Mouse (Mus musculus) lung, embryonic 15.5 days (tissue): ENCODE results near the gene Polr2e. TPM values are rescaled to one million over a fixed set of nuclear protein-coding genes. Genes with fewer than 3 reads are reported as not detected.

Experiments used
- ATAC-seq: fragments of 200-750 bp; cut with Nextera tagmentation; 2 replicates; pipeline ENCODE4 v1.8.0; 2017; ENCODE audit warnings: moderate number of reproducible peaks, borderline replicate concordance; ENCODE audit not compliant: low FRiP score, low TSS enrichment; ENCODE audit errors: extremely low read depth
- H3K27ac ChIP-seq: fragments of 300-500 bp; sonication (generic); 2 replicates; pipeline ENCODE4 v1.5.1; 2015; ENCODE audit warnings: moderate library complexity, mild to moderate bottlenecking, inconsistent platforms
- H3K27me3 ChIP-seq: fragments of 300-500 bp; sonication (generic); 2 replicates; pipeline ENCODE4 v1.6.1; 2015; ENCODE audit warnings: inconsistent platforms
- H3K36me3 ChIP-seq: fragments of 300-500 bp; sonication (generic); 2 replicates; pipeline ENCODE4 v1.6.1; 2015; ENCODE audit warnings: inconsistent platforms
- H3K4me1 ChIP-seq: fragments of 300-500 bp; sonication (generic); 2 replicates; pipeline ENCODE4 v1.6.1; 2015; ENCODE audit warnings: inconsistent platforms
- H3K4me2 ChIP-seq: fragments of 300-500 bp; sonication (generic); 2 replicates; pipeline ENCODE4 v1.6.1; 2015; ENCODE audit warnings: inconsistent platforms, mild to moderate bottlenecking, moderate library complexity
- H3K4me3 ChIP-seq: fragments of 300-500 bp; sonication (generic); 2 replicates; pipeline ENCODE4 v1.5.1; 2015; ENCODE audit warnings: mild to moderate bottlenecking, inconsistent platforms
- H3K9ac ChIP-seq: fragments of 300-500 bp; sonication (generic); 2 replicates; pipeline ENCODE4 v1.6.1; 2015; ENCODE audit warnings: inconsistent platforms
- H3K9me3 ChIP-seq: fragments of 300-500 bp; sonication (generic); 2 replicates; pipeline ENCODE4 v1.6.1; 2016; ENCODE audit warnings: inconsistent platforms
- WGBS: fragments of 180-500 bp; shearing (Covaris S2); methylation state at CpG from one replicate; pipeline ENCODE4 v1.1.7; 2015; 5-methylcytosine and 5-hydroxymethylcytosine counted together
- polyA plus RNA-seq: library from polyadenylated mRNA; unstranded; fragments of >200 nt; fragmentation: Nextera tagmentation; extraction: Ambion mirVana; gene quantifications from 2 replicates; pipeline ENCODE4 v1.2.1, GENCODE M21; 2015

Polr2e gene
- polyA plus RNA-seq, 1 experiment from 2014 or later = 225 TPM

GRCm38 (mm10) chr10:80019471-80020131 is 20.0 kb downstream of the Polr2e start:
- Histone ChIP-seq H3K9ac (peak overlapping the region; percentile 43), H3K27ac (peak overlapping the region; percentile 87), H3K4me2 (peak overlapping the region; percentile 62), H3K4me1 (peaks cover 48% of the 10 kb centered on the region), H3K4me3 (peak overlapping the region; percentile 41), H3K36me3 (no peaks in the 10 kb centered on the region; the same call in 1 of the 2 replicates), H3K27me3 (peaks cover 12% of the 10 kb centered on the region), H3K9me3 (no peaks in the 10 kb centered on the region)
- 12% methylated on average over 20 of the region's 20 CpGs for WGBS
- ATAC-seq = peak; percentile 74

- 5% methylated on average over 13 of the region's 15 CpGs for WGBS
- ATAC-seq = peak; percentile 75
- H3K9ac ChIP-seq = peak overlapping the region; percentile 43
Observed at GRCm38 (mm10) chr10:80018739-80019297, 20.8 kb downstream of the Polr2e start.

GRCm38 (mm10) chr10:80017771-80018170 is 21.8 kb downstream of the Polr2e start:
- Histone ChIP-seq H3K4me1 (peaks cover 54% of the 10 kb centered on the region), H3K27ac (peak overlapping the region; percentile 33; the same call in 1 of the 2 replicates), H3K4me3 (no peak overlapping the region), H3K4me2 (no peak overlapping the region), H3K9ac (no peak overlapping the region), H3K9me3 (no peaks in the 10 kb centered on the region), H3K36me3 (no peaks in the 10 kb centered on the region; the same call in 1 of the 2 replicates), H3K27me3 (peaks cover 30% of the 10 kb centered on the region)
- no peak for ATAC-seq
- WGBS = 75% methylated on average over 14 of the region's 14 CpGs

More at GRCm38 (mm10) chr10:80018739-80019297, 20.8 kb downstream of the Polr2e start:
- Histone ChIP-seq H3K9me3 (no peaks in the 10 kb centered on the region), H3K27me3 (peaks cover 20% of the 10 kb centered on the region), H3K36me3 (no peaks in the 10 kb centered on the region; the same call in 1 of the 2 replicates), H3K4me1 (peaks cover 54% of the 10 kb centered on the region), H3K4me2 (peak overlapping the region; percentile 62), H3K27ac (peak overlapping the region; percentile 87), H3K4me3 (peak overlapping the region; percentile 41)

- Histone ChIP-seq H3K4me2 (no peak overlapping the region), H3K9me3 (no peaks in the 10 kb centered on the region), H3K4me3 (no peak overlapping the region), H3K9ac (no peak overlapping the region), H3K36me3 (no peaks in the 10 kb centered on the region; the same call in 1 of the 2 replicates), H3K4me1 (peaks cover 54% of the 10 kb centered on the region), H3K27ac (no peak overlapping the region), H3K27me3 (peaks cover 34% of the 10 kb centered on the region)
- 77% methylated on average over 3 of the region's 3 CpGs for WGBS
- ATAC-seq = no peak
Observed at GRCm38 (mm10) chr10:80017361-80017760, 22.2 kb downstream of the Polr2e start.

- no peaks in the 10 kb centered on the region for H3K9me3 ChIP-seq
- no peaks in the 10 kb centered on the region; the same call in 1 of the 2 replicates for H3K36me3 ChIP-seq
- ATAC-seq = no peak
- no peak overlapping the region for H3K4me2 ChIP-seq
- H3K4me3 ChIP-seq = peak overlapping the region; percentile 3; the same call in 1 of the 2 replicates
- H3K27me3 ChIP-seq = peaks cover 35% of the 10 kb centered on the region
- peaks cover 54% of the 10 kb centered on the region for H3K4me1 ChIP-seq
- H3K27ac ChIP-seq = no peak overlapping the region
- 85% methylated on average over 10 of the region's 10 CpGs for WGBS
- H3K9ac ChIP-seq = no peak overlapping the region
Observed at GRCm38 (mm10) chr10:80016931-80017330, 22.7 kb downstream of the Polr2e start.

- no peak within 1 kb of the TSS; the same call in 1 of the 2 replicates for H3K4me2 ChIP-seq
- peaks cover 54% of the 10 kb centered on the region for H3K4me1 ChIP-seq
- WGBS = 65% methylated on average over 11 of the region's 11 CpGs
- H3K4me3 ChIP-seq = peak within 1 kb of the TSS; percentile 3; the same call in 1 of the 2 replicates
- H3K9ac ChIP-seq = no peak within 1 kb of the TSS
- ATAC-seq = no peak
- no peak within 1 kb of the TSS for H3K27ac ChIP-seq
- peaks cover 35% of the 10 kb centered on the region for H3K27me3 ChIP-seq
- no peaks in the 10 kb centered on the region for H3K9me3 ChIP-seq
- H3K36me3 ChIP-seq = no peaks in the 10 kb centered on the region; the same call in 1 of the 2 replicates
Observed at GRCm38 (mm10) chr10:80016511-80016910, 23.1 kb downstream of the Polr2e start, which contains the start of gene Arhgap45. Gene Arhgap45, plus strand, starts transcription at chr10:80016653.

GRCm38 (mm10) chr10:80015583-80015982 is 24.0 kb downstream of the Polr2e start:
- no peak for ATAC-seq
- peaks cover 5% of the 10 kb centered on the region; the same call in 1 of the 2 replicates for H3K36me3 ChIP-seq
- no peak overlapping the region for H3K4me2 ChIP-seq
- H3K4me3 ChIP-seq = no peak overlapping the region
- H3K27ac ChIP-seq = no peak overlapping the region
- H3K9ac ChIP-seq = no peak overlapping the region
- H3K9me3 ChIP-seq = no peaks in the 10 kb centered on the region
- H3K27me3 ChIP-seq = peaks cover 35% of the 10 kb centered on the region
- 58% methylated on average over 10 of the region's 10 CpGs for WGBS
- peaks cover 46% of the 10 kb centered on the region for H3K4me1 ChIP-seq

- Histone ChIP-seq H3K9ac (no peak overlapping the region), H3K27me3 (peaks cover 35% of the 10 kb centered on the region), H3K27ac (no peak overlapping the region), H3K4me1 (peaks cover 37% of the 10 kb centered on the region), H3K9me3 (no peaks in the 10 kb centered on the region), H3K4me3 (no peak overlapping the region), H3K4me2 (peak overlapping the region; percentile 20; the same call in 1 of the 2 replicates), H3K36me3 (peaks cover 12% of the 10 kb centered on the region)
- ATAC-seq = no peak
- 19% methylated on average over 28 of the region's 28 CpGs for WGBS
Observed at GRCm38 (mm10) chr10:80014484-80015290, 24.9 kb downstream of the Polr2e start.

GRCm38 (mm10) chr10:80013609-80014008 is 26.0 kb downstream of the Polr2e start:
- Histone ChIP-seq H3K4me3 (no peak overlapping the region), H3K4me1 (peaks cover 26% of the 10 kb centered on the region), H3K27ac (no peak overlapping the region), H3K9ac (no peak overlapping the region), H3K4me2 (no peak overlapping the region), H3K9me3 (no peaks in the 10 kb centered on the region), H3K27me3 (peaks cover 35% of the 10 kb centered on the region), H3K36me3 (peaks cover 20% of the 10 kb centered on the region)
- ATAC-seq = no peak
- 34% methylated on average over 25 of the region's 25 CpGs for WGBS

- H3K27ac ChIP-seq = no peak overlapping the region
- no peak for ATAC-seq
- H3K27me3 ChIP-seq = peaks cover 31% of the 10 kb centered on the region
- H3K4me1 ChIP-seq = peaks cover 20% of the 10 kb centered on the region
- H3K36me3 ChIP-seq = peaks cover 20% of the 10 kb centered on the region
- H3K4me2 ChIP-seq = no peak overlapping the region
- 85% methylated on average over 6 of the region's 6 CpGs for WGBS
- no peak overlapping the region for H3K9ac ChIP-seq
- no peak overlapping the region for H3K4me3 ChIP-seq
- H3K9me3 ChIP-seq = no peaks in the 10 kb centered on the region
Observed at GRCm38 (mm10) chr10:80011740-80012139, 27.9 kb downstream of the Polr2e start.

GRCm38 (mm10) chr10:80004233-80004705 is 35.3 kb downstream of the Polr2e start:
- no peak for ATAC-seq

More at GRCm38 (mm10) chr10:80004233-80004705, 35.3 kb downstream of the Polr2e start:
- Histone ChIP-seq H3K4me2 (no peak overlapping the region), H3K36me3 (peaks cover 6% of the 10 kb centered on the region; the same call in 1 of the 2 replicates), H3K4me3 (no peak overlapping the region), H3K27ac (no peak overlapping the region), H3K9ac (no peak overlapping the region), H3K27me3 (peaks cover 19% of the 10 kb centered on the region), H3K4me1 (peaks cover 17% of the 10 kb centered on the region), H3K9me3 (no peaks in the 10 kb centered on the region)
- WGBS = 77% methylated on average over 8 of the region's 8 CpGs
